In genomic region chr7:139453198-139453597, GRCm38 (mm10) we compare ENCODE assay signal across 9 mouse cellular contexts.
"Had no signal": no experiment of that assay in that cellular context is flagged by ENCODE, and none has a peak within 500 bp of the region (broad histone marks: within the 10 kb centered on the region; RNA-seq: fewer than 3 reads in every experiment).

No protein-coding gene starts in this region.

- H3K27ac ChIP-seq: left cerebral cortex, adult 2 months; limb, embryonic 10.5 days; liver, embryonic 13.5 days; midbrain, embryonic 13.5 days had no signal

- H3K4me1 ChIP-seq: liver, embryonic 13.5 days; midbrain, embryonic 13.5 days had no signal

- H3K9ac ChIP-seq: liver, embryonic 13.5 days; liver, postnatal 0 days; midbrain, embryonic 13.5 days had no signal

- H3K9me3 ChIP-seq: limb, embryonic 10.5 days; liver, embryonic 13.5 days; midbrain, embryonic 13.5 days had no signal

- H3K4me3 ChIP-seq: left cerebral cortex, adult 2 months; limb, embryonic 10.5 days; liver, embryonic 13.5 days; midbrain, embryonic 13.5 days had no signal

- H3K36me3 ChIP-seq: limb, embryonic 10.5 days; liver, embryonic 13.5 days; midbrain, embryonic 13.5 days had no signal

- H3K27me3 ChIP-seq: liver, embryonic 13.5 days; midbrain, embryonic 13.5 days had no signal

- DNase-seq: kidney, adult 8-10 months; kidney, postnatal 25 days; liver, embryonic 13.5 days; liver, postnatal 0 days; lung, postnatal 36 days; right cerebral cortex, postnatal 14 days had no signal

- H3K4me2 ChIP-seq: liver, embryonic 13.5 days; midbrain, embryonic 13.5 days had no signal

- ATAC-seq: liver, postnatal 0 days; midbrain, embryonic 13.5 days had no signal
